Comparison of ENCODE assay signal across 8 mouse cellular contexts in the genomic region with DNA sequence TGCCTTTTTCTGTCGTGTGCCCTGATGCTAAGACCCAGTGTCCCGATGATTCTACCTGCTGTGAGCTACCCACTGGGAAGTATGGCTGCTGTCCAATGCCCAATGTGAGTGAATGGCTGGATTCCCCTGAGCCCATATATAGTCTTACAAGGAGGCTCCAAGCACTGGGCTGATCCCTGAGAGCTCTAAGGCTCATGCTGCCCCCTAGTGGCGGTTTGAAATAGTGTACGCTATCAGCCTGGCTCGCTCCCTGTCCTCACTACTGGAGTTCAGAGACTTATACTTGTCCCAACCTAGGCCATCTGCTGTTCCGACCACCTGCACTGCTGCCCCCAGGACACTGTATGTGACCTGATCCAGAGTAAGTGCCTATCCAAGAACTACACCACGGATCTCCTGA. TPM values are rescaled to one million over a fixed set of nuclear protein-coding genes. Genes with fewer than 3 reads are reported as not detected.
DNase-seq lines count a peak whose midpoint lies in the region; ATAC-seq lines count a peak whose summit lies in the region.

No protein-coding gene starts in this region.

- no peak overlapping the region for H3K27ac ChIP-seq in forebrain, embryonic 15.5 days (replicated peaks)
- no peak overlapping the region for H3K27ac ChIP-seq in hindbrain, embryonic 13.5 days

- peak; percentile 91 for DNase-seq in ES-CJ7 (ENCODE audit: low read depth, low spot score)
- DNase-seq in c-Kit-positive CD71-negative TER-119-negative erythroid progenitor cells, embryonic 14.5 days (ENCODE audit: low read depth): peak; percentile 89
- DNase-seq in layer of hippocampus, postnatal 36 days: peak; percentile 84 to 85
- DNase-seq in right cerebral cortex, adult 18-20 months: peak; percentile 89
- DNase-seq in urinary bladder, adult 2 months (ENCODE audit: low spot score): peak; percentile 73

- H3K36me3 ChIP-seq in forebrain, embryonic 15.5 days: peaks cover 36% of the 10 kb centered on the region
- H3K36me3 ChIP-seq in hindbrain, embryonic 13.5 days: peaks cover 60% of the 10 kb centered on the region
- peaks cover 59% of the 10 kb centered on the region for H3K36me3 ChIP-seq in megakaryocyte, embryonic 14.5 days (replicated peaks; ENCODE audit: low read length)

- no peaks in the 10 kb centered on the region; the same call in 1 of the 2 replicates for H3K27me3 ChIP-seq in forebrain, embryonic 15.5 days
- H3K27me3 ChIP-seq in hindbrain, embryonic 13.5 days: 0 out of 2 replicates have a peak, but pooled peaks cover 1% of the 10 kb centered on the region
- peaks cover 25% of the 10 kb centered on the region for H3K27me3 ChIP-seq in megakaryocyte, embryonic 14.5 days (replicated peaks)

- H3K4me3 ChIP-seq in forebrain, embryonic 15.5 days: no peak overlapping the region
- no peak overlapping the region for H3K4me3 ChIP-seq in hindbrain, embryonic 13.5 days
- H3K4me3 ChIP-seq in megakaryocyte, embryonic 14.5 days (replicated peaks): peak overlapping the region; percentile 3

- H3K9me3 ChIP-seq in forebrain, embryonic 15.5 days: no peaks in the 10 kb centered on the region
- no peaks in the 10 kb centered on the region for H3K9me3 ChIP-seq in hindbrain, embryonic 13.5 days
- peaks cover 9% of the 10 kb centered on the region; the same call in 1 of the 2 replicates for H3K9me3 ChIP-seq in megakaryocyte, embryonic 14.5 days

- no peak overlapping the region for H3K9ac ChIP-seq in forebrain, embryonic 15.5 days (replicated peaks)
- H3K9ac ChIP-seq in hindbrain, embryonic 13.5 days: no peak overlapping the region

- 5% methylated on average over 7 of the region's 7 CpGs for WGBS in forebrain, embryonic 15.5 days
- 9% methylated on average over 7 of the region's 7 CpGs for WGBS in hindbrain, embryonic 13.5 days

- ATAC-seq in forebrain, embryonic 15.5 days (replicated peaks): peak; percentile 57
- peak; percentile 9; the same call in 1 of the 2 replicates for ATAC-seq in hindbrain, embryonic 13.5 days (ENCODE audit: low FRiP score)

- H3K4me2 ChIP-seq in forebrain, embryonic 15.5 days (replicated peaks): no peak overlapping the region
- H3K4me2 ChIP-seq in hindbrain, embryonic 13.5 days: no peak overlapping the region

- H3K4me1 ChIP-seq in forebrain, embryonic 15.5 days: peaks cover 58% of the 10 kb centered on the region
- H3K4me1 ChIP-seq in hindbrain, embryonic 13.5 days (replicated peaks): peaks cover 76% of the 10 kb centered on the region
- peaks cover 80% of the 10 kb centered on the region for H3K4me1 ChIP-seq in megakaryocyte, embryonic 14.5 days

RNA-seq across cellular contexts. Expression of a gene that starts 4.3 kb away (rescaled TPM):
- polyA plus RNA-seq in forebrain, embryonic 15.5 days (2015; fragmentation: Nextera tagmentation; extraction: Ambion mirVana): 61.8 and 62.0 TPM in 2 replicates
- 76.5 and 77.3 TPM in 2 replicates for polyA plus RNA-seq in hindbrain, embryonic 13.5 days (2015; fragmentation: Nextera tagmentation; extraction: Ambion mirVana)
- total RNA-seq in layer of hippocampus, postnatal 36 days (2021): 10 to 100 TPM; 60.3 to 68.3 TPM
- 44.1 and 152 TPM in 2 replicates for polyA plus RNA-seq in megakaryocyte, embryonic 14.5 days (2012; ENCODE audit: insufficient read depth, low replicate concordance)
- polyA plus RNA-seq in urinary bladder, adult 2 months (2012; rRNA removed): 190 and 251 TPM in 2 replicates

RNA-seq across cellular contexts. Expression of a gene that starts 13.1 kb away (rescaled TPM):
- polyA plus RNA-seq in forebrain, embryonic 15.5 days (2015; fragmentation: Nextera tagmentation; extraction: Ambion mirVana): 22.5 and 24.3 TPM in 2 replicates
- polyA plus RNA-seq in hindbrain, embryonic 13.5 days (2015; fragmentation: Nextera tagmentation; extraction: Ambion mirVana): 15.9 and 17.1 TPM in 2 replicates
- total RNA-seq in layer of hippocampus, postnatal 36 days (2021): 100 to 1,000 TPM in 1 of 2 experiments, 10 to 100 TPM in 1; 97.3 to 111 TPM
- polyA plus RNA-seq in megakaryocyte, embryonic 14.5 days (2012; ENCODE audit: insufficient read depth, low replicate concordance): 1.7 and 1.8 TPM in 2 replicates
- polyA plus RNA-seq in urinary bladder, adult 2 months (2012; rRNA removed): 6.9 and 10.4 TPM in 2 replicates

RNA-seq across cellular contexts. Expression of a gene that starts 26.7 kb away (rescaled TPM):
- 144 TPM in 2 replicates for polyA plus RNA-seq in forebrain, embryonic 15.5 days (2015; fragmentation: Nextera tagmentation; extraction: Ambion mirVana)
- 139 and 147 TPM in 2 replicates for polyA plus RNA-seq in hindbrain, embryonic 13.5 days (2015; fragmentation: Nextera tagmentation; extraction: Ambion mirVana)
- 10 to 100 TPM; 61.9 to 64.0 TPM for total RNA-seq in layer of hippocampus, postnatal 36 days (2021)
- 164 and 165 TPM in 2 replicates for polyA plus RNA-seq in megakaryocyte, embryonic 14.5 days (2012; ENCODE audit: insufficient read depth, low replicate concordance)
- 80.3 and 88.2 TPM in 2 replicates for polyA plus RNA-seq in urinary bladder, adult 2 months (2012; rRNA removed)

RNA-seq across cellular contexts. Expression of a gene that starts 35.5 kb away (rescaled TPM):
- 4.0 and 4.7 TPM in 2 replicates for polyA plus RNA-seq in forebrain, embryonic 15.5 days (2015; fragmentation: Nextera tagmentation; extraction: Ambion mirVana)
- polyA plus RNA-seq in hindbrain, embryonic 13.5 days (2015; fragmentation: Nextera tagmentation; extraction: Ambion mirVana): 5.9 and 6.2 TPM in 2 replicates
- total RNA-seq in layer of hippocampus, postnatal 36 days (2021): 1 to 10 TPM; 1.3 to 3.8 TPM
- 3,342 and 4,614 TPM in 2 replicates for polyA plus RNA-seq in megakaryocyte, embryonic 14.5 days (2012; ENCODE audit: insufficient read depth, low replicate concordance)
- polyA plus RNA-seq in urinary bladder, adult 2 months (2012; rRNA removed): 5.7 and 7.2 TPM in 2 replicates

RNA-seq across cellular contexts. Expression of a gene that starts 41.2 kb away (rescaled TPM):
- polyA plus RNA-seq in forebrain, embryonic 15.5 days (2015; fragmentation: Nextera tagmentation; extraction: Ambion mirVana): 149 and 150 TPM in 2 replicates
- 135 and 144 TPM in 2 replicates for polyA plus RNA-seq in hindbrain, embryonic 13.5 days (2015; fragmentation: Nextera tagmentation; extraction: Ambion mirVana)
- total RNA-seq in layer of hippocampus, postnatal 36 days (2021): 100 to 1,000 TPM; 455 to 507 TPM
- polyA plus RNA-seq in megakaryocyte, embryonic 14.5 days (2012; ENCODE audit: insufficient read depth, low replicate concordance): 3.8 and 6.6 TPM in 2 replicates
- 1.4 and 2.9 TPM in 2 replicates for polyA plus RNA-seq in urinary bladder, adult 2 months (2012; rRNA removed)
